Mouse (Mus musculus) left cerebral cortex, adult 9 months (tissue): Measurements from ENCODE around the gene Anxa11.
"Not testable (repeated sequence)": the region's sequence is repeated elsewhere in the genome, so short reads cannot be mapped to it uniquely, and the experiment has no call there.

ENCODE experiments used
- DNase-seq, 2 experiments: peaks; one replicate each; pipeline ENCODE4 v3.0.0; 2022; ENCODE audit warnings: low spot score in 2 of 2

The Anxa11 gene

DNA sequence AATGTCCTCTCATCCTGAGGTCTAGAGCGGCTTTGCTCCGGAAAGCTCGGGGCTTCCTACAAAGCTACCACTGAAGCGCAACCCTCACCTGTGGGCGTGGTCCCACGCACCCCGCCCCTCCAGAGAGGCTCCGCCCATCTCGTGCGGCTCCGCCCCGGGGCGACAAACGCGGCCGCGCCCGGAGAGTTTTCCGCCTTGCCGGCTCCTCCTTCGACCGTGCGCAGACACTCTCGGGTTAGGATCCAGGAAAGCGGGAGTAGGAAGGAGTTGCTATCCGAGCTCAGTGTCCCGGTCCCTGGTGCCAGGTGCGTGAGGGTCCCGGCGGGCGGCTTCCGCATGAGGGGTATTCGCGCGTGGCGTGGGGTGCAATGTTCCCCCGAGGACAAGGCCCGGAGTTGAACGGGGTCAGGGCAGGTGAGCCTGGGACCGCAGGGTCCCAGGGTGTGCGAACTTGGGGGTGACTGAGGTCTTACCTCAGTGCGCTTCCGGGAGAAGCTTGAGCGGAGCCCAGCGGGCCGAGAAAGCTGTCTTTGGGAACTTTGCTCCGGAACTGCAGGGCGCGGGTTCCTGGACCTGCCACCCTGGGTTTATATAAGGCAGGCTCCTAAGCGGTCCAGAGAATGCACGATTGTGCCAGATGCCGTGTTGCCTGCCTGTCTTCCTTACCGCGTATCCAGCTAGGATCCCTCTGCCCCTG, at the start of gene Anxa11:
Gene Anxa11 (plus strand): TSS at position 166 of the 697 bp plus-strand sequence.
- peak in 1 of 2 experiments; percentile 70 for DNase-seq

DNA sequence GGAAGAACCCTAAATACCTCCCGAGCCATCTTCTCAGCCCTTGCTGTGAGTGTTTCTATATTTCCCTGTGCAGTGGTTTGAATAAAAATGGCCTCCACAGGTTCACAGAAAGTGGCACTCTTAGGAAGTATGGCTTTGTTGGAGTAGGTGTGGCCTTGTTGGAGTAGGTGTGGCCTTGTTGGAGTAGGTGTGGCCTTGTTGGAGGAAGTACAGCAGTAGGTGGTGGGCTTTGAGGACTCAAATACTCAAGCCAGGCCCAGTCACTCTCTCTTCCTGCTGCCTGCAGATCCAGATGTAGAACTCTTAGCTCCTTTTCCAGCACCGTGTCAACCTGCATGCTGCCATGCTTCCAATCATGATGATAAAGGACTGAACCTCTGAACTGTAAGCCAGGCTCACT, 47.6 kb upstream of the Anxa11 start:
- DNase-seq, result no peak

DNA sequence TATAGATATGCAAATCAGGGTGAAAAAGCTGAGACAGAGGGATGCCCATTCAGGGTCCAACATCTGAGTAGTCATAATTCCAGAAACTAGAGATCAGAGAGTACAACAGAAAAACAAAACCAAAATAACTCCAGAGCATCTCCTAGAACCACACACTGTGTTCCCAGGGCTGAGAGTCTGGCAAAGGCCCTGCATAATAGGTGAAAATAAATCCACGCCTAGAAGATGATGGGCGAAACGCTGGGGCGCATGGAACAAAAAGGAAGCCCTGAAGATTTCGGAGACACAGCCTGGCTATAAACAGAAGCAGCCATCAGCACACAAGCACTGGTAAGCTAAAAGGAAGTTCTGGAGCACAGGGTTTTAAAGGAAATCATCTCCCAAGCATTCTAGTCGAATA, 46.9 kb upstream of the Anxa11 start:
- DNase-seq, result no peak

DNA sequence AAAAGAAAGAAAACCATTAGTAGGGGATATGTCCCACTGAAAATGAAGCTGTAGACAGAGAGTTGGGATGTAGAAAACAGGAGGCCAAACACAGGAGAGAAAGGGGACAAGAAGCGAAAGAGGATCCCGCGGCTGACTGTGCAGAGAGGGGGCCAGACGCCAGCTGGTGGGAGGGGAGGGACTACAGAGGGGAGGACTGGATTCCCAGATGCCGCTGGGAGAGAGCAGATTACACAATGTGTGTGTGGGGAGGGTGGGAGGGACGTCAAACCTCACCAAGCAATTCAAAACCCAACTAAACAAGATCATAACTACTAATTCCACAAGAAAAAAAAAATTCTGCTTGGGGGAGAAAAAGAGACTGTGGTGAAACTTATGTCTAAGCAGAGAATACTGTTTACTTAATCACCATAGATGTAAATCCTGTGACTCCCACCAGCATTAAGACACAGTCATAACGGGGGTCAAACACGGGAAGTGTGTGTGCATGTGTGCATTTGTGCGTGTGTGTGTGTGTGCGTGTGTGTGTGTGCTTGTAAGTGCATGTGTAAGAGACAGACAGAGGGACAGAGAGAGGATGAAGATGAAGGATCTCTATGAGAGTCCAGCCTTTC, 46.3 kb upstream of the Anxa11 start:
- peak in 1 of 2 experiments; percentile 35 for DNase-seq

DNA sequence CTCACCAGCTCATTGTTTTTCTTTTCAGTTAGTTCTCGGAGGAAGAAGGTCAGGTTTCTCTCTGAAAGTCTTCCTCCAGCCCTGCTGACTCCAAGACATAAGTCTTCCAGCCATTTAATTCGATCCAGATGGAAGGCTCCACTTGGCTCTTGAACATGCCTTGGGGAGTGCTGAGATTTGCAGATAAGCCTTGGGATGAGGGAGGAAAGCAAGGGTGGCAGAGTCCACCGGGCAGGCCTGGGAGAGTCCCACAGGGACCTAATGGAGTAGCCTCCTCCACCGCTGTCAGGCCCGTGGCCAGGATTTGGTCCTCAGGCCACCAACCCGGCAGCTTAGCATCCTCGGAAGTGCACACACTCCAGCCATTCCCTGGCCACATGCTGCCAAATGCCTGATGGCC, 45.3 kb upstream of the Anxa11 start:
- no peak for DNase-seq

DNA sequence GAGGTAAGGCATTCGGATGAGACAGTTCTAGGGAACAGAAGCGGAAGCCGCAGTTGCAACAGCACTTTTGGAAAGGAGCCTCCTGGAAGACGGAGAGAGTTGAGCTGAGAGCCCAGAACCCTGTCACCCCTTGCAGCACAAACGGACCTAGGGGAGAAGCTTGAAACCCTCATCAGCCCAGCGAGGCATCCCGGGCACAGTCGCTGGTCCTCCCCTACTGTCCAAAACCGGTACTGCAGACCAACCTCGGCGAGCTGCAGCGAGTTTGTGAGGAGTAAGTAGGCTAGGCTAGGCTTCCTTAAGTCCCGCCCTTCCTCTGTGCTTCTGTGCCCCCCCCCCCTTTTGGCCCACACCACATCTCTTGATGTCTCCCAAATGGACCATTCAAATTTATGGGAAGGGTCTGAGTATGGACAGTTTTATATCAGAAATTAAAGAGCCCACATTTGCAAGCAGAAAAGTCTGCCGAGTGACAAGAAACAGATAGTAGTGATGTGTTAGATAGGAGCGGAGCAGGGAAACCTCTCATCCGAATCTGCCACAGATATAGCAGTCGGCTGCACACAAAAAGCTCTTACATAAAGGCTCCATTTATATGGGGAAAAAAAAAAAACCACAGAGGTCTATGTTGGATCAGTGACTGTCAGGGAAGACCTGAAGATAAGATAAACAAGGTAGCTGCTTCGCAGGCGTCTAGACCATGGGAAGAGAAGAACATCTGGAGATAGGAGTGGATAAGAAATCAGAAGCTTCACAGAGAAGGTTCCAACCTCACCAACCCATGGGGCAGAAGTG, 41.6 kb upstream of the Anxa11 start:
- peak in 1 of 2 experiments; percentile 88 for DNase-seq

DNA sequence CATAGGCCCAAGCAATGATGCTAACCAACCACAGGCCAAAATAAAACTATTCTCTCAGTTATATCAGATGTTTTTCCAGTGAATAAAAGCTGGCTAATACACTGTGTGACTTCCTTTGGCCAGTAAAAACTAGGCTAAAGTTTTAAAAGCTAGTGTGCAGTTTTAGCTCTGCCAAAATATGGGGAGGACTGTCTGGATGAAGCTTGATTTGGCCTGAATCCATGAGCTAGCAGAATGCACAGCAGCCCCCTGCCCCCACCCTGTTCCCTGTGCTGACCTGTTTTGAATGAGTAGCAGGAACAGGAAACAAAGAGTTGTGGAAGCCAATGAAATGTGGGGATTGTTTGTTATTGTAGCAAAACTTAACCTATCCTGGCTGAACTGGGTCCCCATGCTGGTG, 39.4 kb upstream of the Anxa11 start:
- no peak for DNase-seq

DNA sequence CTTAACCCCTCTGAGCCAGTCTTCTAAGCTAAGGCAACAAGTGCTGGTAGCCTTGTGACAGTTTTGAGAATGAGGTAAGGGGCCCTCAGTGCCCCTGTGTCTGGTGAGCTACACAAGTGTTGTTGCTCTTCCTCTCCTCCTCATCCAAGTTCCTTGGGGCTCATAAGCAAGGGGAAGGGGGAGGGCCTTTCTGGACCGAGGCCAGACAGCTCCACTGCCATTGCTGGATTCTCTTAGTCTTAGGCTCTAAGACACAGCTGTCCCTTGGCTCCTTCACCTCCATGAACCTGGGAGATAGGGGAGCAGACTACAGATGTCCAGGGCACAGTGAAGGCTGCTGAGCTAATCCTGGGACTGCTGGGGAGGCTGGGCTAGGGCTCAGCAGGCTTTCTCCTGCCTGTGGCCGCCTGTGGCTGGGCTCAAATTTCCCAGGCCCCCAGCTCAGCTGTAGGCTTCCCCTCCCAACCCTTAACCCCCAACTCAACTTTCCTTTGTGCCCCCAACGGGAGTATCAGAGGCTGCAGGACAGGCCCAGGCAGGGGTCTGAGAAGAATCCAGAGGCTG, 38.6 kb upstream of the Anxa11 start:
- DNase-seq, result no peak

DNA sequence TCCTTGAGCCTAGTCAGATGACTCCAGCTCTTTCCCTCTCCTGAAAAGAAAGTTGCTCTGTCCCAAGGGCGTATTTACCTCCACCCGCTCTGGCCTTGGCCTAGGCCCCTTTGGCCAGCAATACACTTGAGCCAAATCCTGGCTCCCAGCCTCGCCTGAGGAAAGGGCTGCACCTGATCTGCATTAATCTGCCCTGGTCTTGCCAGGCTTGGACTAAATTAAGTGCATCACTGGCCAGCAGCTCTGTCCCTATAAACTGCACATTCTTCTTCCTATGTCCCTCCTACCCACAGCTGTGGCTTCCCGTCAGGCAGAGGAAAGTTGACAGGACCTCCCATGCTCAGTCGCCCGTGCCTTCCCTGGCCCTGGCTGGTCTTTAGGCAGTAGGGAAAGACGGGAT, 36.1 kb upstream of the Anxa11 start:
- DNase-seq, result peak in 1 of 2 experiments; percentile 39

DNA sequence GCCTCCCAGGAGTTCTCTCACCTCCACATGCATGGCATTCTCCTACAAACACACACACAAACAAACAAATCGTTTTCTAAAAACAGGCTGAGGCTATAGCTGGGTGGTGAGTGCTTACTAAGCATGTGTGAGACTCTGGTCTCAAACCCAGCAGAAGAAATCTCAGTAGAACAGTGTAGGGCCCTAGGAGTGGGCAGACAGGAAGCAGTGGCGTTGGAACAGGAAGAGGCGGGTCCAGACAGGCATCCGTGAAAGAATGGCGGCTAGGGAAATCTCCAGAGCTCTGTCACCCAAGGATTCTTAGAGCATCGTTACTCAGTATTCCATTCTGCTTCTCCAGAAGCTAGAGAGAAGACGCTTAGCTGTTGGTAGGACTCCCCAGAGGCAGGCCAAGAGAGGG, 35.4 kb upstream of the Anxa11 start:
- DNase-seq, result no peak

DNA sequence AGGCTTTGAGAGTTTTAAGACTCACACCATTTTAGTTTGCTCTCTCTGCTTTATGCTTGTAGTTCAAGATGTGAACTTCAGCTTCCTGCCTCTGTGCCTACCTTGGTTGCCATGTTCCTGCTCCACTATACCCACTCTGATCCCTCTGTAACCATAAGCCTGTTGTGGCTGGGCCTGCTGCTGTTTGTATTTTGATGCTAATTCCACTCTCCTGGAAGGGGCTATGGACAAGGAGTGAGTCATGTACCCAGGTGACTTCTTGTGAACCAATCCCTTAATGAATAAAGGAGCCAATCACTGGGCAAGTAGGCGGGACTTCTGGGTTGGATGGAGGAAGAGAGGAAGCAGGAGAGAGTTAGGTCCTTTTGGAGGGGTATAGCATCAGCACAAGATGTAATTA, 30.9 kb upstream of the Anxa11 start:
- DNase-seq, result not testable (repeated sequence)

DNA sequence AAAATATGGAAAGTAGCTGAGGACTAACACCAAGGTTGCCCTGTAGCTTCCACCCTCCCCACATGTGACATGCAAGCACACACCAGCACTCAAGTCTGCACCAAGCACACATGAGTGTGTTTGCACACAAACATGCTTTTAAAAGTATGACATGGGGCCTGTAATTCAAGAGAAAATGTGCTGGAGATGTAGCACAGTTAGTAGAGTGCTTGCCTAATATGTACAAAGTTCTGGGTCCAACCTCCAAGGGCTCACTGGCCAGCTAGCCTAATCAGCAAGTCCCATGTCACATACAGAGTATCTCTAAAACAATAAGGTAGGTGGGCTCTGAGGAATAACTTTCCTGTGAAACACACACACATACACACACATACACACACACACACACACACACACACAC, 27.8 kb upstream of the Anxa11 start:
- no peak for DNase-seq

DNA sequence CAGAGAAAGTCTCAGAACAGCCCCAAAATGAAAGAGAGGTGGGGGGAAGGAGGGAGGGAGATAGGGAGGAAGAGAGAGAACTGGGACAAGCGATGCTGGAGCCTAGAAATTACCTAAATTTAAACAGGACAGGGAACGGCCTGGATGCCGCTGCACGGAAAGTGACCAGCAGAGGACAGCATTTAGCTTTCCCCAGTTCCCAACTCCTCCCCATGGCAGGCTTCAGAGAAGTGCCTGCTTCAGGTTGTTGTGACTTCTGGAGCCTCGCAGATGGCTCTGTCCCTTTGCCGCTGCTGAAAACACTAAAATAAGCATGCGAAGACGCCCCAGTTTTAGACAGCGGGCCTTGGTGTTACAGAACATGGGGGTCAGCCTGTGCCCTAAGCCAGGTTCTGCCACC, 25.5 kb upstream of the Anxa11 start:
- DNase-seq, result peak in 1 of 2 experiments; percentile 77

DNA sequence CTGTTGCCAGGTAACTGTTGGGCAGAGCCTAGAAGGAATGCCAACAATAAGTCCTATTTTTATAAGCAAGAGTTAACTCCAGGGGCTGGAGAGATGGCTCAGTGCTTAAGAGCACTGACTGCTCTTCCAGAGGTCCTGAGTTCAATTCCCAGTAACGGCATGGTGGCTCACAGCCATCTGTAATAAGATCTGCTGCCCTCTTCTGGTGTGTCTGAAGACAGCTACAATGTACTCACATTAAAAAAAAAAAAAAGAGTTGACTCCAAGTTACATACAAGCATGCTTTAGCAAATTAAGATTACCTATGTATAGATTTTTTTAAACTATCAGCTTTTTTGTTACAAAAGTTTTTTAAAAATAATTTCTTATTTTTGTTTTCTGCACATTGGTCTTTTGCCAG, 19.4 kb upstream of the Anxa11 start:
- no peak for DNase-seq

DNA sequence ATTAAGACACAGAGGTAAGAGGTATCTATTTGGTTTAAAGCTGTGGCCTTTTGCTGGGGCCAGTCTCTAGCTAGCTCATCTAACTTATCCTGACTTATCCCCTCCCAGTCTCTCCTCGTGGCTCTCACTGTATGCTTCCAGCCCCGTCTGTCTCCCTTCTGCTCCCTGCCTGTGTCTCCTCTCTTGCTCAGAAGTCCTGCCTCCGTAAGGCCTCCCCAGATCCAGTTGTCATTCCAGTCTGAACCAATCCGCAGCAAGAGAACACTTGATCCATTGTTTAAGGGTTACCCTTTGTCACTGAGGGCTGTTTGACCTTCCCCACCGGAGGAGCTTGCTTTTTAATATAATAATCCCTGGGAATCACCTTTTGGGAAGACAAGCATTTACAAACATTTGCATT, 17.0 kb upstream of the Anxa11 start:
- no peak for DNase-seq

DNA sequence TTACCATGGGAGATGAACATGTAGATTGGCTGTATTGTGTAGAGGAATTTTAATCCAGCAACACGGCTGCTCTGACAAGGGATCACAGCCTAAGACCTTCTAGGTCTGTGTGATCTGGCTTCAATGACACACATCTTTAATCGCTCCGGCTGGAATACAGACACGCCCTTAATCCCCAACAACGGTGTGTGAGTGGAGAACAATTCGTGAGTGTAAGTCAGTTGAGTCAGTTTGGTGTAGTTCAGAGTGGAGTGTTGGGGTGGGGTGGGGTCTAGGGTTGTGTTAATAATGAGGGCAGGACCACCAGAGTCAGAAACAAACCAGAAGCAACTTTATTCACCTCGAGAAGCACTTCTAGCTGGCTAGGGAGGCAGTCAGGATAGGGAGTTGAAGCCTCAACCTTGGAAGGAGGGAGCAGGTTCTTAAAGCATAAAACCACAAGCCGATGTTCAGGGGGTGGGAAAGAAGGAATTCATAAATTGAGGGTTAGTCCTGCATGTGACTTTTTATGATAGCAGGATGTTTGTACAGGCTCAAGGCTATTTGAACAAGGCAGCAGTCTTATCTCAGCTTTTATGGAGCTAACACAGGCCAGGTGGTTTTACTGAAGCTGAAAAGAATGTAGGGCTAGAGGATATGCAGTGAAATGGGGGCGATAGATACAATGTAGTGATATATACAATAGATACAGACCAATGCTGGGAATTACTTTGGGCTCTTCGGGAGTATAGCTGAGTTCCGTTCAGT, 15.9 kb upstream of the Anxa11 start:
- DNase-seq, result no peak

DNA sequence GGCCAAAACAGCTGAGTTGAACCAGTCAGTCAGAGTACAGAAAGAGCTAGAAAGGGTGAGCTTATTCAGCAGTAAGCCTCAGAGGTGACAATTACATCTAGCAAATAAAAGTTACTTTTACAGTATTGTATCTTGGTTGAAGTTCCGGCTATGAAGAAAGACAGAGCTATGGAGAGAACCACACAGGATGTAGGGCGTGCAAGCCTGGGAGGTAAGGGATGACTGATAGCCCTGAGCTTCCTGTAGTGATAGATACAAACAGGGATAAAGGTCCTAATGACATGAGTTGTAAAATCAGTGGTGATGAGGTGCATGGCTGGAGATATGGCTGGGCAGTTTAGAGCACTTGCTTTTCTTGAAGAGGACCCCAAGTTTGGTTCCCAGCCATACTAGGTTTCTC, 15.1 kb upstream of the Anxa11 start:
- DNase-seq, result no peak

DNA sequence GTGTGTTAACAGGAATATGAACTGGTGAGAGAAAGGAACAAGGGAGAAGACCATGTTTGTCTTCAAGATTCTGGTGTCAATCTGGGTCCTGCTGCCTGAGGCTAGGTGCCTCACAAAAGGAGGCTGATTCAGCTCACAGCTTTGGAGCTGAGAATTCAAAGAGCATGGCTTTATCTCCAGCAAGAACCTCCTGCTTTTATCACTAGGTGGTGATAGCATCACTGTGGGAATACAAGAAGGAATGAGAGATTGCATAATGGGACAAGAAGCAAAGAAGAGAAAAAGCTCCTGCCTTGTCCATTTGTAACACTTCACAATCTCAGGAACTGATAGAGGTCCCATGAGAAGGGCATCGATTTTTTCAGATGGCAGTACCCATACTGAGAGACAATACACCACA, 10.6 kb upstream of the Anxa11 start:
- no peak for DNase-seq

DNA sequence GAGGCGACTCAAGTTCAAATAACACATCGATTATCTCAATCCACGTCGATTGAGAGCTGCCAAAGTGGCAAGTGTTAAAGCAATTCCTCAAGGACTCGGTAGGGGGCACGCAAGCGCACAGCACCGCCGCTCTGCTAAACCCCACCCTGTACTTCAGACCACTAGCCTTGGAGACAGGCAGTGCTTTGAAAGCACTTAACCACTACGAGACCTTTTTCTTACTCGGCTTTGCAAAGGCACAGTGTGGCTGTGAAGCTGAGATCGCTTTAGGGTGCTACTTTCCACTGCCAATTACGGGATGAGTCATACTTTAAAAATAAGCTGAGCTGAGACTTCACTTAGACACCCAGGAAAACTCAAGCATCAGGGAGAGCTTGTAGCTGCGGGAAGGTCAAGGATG, 9.7 kb upstream of the Anxa11 start:
- peak; percentile 58 to 81 for DNase-seq

DNA sequence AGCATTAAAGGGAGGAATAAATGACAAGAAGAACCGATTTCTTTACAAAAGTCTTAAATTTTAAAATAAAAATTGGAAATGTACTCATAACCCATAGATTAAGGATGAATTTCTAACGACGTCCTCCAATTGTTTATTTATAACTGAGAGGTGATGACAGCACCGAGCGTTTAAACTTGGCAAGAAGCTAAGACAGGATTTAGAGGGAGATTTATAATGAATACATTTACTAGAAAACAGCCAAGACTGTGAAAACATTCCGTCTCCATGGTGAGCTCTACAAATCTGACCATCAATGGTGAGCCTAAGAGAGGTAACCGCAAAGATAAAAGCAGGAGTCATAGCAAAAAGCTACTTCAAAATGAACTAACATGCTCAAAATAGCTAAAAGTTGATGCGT, 3.5 kb upstream of the Anxa11 start:
- no peak for DNase-seq

DNA sequence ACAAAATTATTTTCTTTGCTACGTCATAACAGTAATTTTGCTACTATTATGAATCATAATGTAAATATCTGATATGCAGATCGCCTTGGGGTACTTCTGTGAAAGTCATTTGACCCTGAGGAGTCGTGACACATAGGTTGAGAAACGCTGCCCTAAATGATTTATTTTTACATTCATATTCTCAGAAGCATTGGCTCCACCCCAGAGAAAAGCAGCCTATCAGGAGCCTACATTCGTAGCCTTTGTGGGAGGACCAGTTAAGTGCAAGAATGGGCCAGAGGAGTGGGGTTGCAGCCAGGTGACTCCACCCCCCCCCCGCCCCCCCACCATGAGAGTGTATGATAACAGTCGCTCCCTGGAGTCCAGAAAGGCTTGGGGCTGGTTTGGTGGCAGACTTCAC, 2.2 kb upstream of the Anxa11 start:
- no peak for DNase-seq

DNA sequence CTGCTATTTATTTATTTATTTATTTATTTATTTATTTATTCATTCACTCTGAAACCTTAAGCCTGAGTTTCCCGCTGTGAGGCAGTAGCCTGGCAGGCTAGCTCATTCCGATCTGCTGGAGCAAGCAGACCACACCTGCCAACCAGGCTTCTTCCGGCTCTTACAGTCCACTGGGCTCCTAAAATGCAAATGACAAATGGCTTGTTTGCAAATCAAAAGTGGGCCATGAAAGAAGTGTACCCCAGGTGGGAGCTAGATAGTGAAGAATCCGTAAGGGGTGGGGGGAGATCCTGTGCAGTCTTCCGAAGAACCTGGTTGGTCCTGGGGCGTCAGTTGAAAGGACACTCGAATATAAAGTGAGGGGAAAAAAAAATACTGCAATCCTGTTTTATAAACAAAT, 995 bp upstream of the Anxa11 start:
- no peak for DNase-seq
